ENCODE assay signal across 22 mouse cellular contexts in the genomic region with DNA sequence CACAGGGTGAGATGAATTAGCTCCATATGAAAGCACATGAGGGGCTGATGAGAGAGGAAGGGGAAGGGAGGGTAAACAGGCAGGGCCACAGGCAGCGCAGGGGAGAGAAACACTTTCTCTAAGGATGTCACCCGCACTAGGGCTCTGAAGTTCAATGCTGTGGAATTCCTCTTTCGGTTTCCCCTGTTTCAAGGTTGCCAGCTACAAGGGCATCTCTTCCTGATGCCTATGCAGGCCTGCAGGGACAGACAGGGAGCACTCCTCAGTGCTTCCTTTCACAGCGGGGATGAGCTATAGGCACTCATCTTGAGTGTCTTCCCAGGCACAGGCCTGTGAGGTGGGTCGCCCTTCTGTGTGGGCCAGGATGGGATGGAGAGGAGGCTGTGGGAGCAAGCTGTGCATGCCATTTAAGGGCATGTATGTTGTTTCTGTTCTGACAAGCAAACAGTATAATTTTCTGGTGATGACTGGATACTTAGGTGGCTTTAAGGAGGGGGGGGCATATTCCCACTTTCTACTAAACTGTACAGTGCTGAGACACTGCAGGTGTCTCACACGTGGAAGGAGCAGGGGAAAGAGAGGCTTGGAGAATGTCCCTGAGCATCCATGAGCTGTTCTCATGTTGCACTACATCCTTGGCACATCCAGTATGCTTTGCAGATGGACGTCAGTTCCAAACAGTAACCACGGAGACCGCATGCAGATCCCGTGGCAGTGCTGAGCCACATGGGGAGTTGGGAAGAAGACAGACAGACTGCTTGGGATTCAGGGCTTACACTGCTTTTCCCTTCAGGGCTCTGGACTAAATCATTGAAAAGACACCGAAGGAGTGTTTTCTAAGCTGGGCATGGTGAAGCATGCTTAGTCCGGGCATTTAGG. TPM values are rescaled to one million over a fixed set of nuclear protein-coding genes. Genes with fewer than 3 reads are reported as not detected.
DNase-seq lines count a peak whose midpoint lies in the region; TF ChIP-seq lines count a peak whose summit lies in the region.
"Had no signal": no experiment of that assay in that cellular context is flagged by ENCODE, and none has a peak within 500 bp of the region (broad histone marks: within the 10 kb centered on the region; RNA-seq: fewer than 3 reads in every experiment).

No protein-coding gene starts in this region.

- no peaks in the 10 kb centered on the region for H3K36me3 ChIP-seq in small intestine, adult 2 months (ENCODE audit: control insufficient read depth, insufficient read depth, low read length)
- H3K36me3 ChIP-seq: forebrain, embryonic 15.5 days; G1E; hindbrain, embryonic 10.5 days; limb, embryonic 10.5 days; liver, embryonic 13.5 days; lung, embryonic 15.5 days; midbrain, embryonic 10.5 days had no signal

- no peak overlapping the region for H3K4me3 ChIP-seq in small intestine, adult 2 months (ENCODE audit: low read depth, low read length)
- H3K4me3 ChIP-seq: erythroblast, embryonic 14.5 days; forebrain, embryonic 15.5 days; hindbrain, embryonic 10.5 days; limb, embryonic 10.5 days; liver, embryonic 13.5 days; lung, embryonic 15.5 days; midbrain, embryonic 10.5 days had no signal

- no peaks in the 10 kb centered on the region for H3K27me3 ChIP-seq in small intestine, adult 2 months (ENCODE audit: control insufficient read depth, insufficient read depth, low read length)
- H3K27me3 ChIP-seq: forebrain, embryonic 15.5 days; lung, embryonic 15.5 days had no signal

- peaks cover 17% of the 10 kb centered on the region for H3K4me1 ChIP-seq in small intestine, adult 2 months (ENCODE audit: control insufficient read depth, insufficient read depth, insufficient read length, low read length)
- H3K4me1 ChIP-seq: forebrain, embryonic 15.5 days; lung, embryonic 15.5 days had no signal

- 71% methylated on average over 12 of the region's 12 CpGs for WGBS in small intestine, adult 2 months

- peak; percentile 41 for DNase-seq in adrenal gland, postnatal 10 days
- DNase-seq in adrenal gland, postnatal 4 days (ENCODE audit: low spot score in 2 of 2), result no peak
- DNase-seq in layer of hippocampus, adult 18-20 months (ENCODE audit: low spot score in 2 of 2), result peak; percentile 44 to 74
- no peak for DNase-seq in layer of hippocampus, postnatal 25 days (ENCODE audit: extremely low spot score in 1 of 2, low spot score in 1 of 2)
- peak; percentile 16 for DNase-seq in urinary bladder, adult 2 months (ENCODE audit: low spot score)
- no peak for DNase-seq in urinary bladder, postnatal 4 days (ENCODE audit: low spot score in 2 of 2)
- DNase-seq in Muller cell, postnatal 12 days (ENCODE audit: inconsistent ontology term), result no peak
- DNase-seq: cerebellum, adult 2 months; kidney, adult 2 months; kidney, postnatal 14 days; liver, embryonic 13.5 days had no signal

- TF ChIP-seq CTCF in small intestine, adult 2 months (IDR thresholded peaks at IDR 0.05; ENCODE audit: extremely low read depth, insufficient read length, insufficient replicate concordance, low read depth, low read length), result no peak

- TF ChIP-seq POLR2A in small intestine, adult 2 months (IDR thresholded peaks at IDR 0.05; ENCODE audit: low read depth, low read length), result no peak

- H3K27ac ChIP-seq in small intestine, adult 2 months (ENCODE audit: insufficient read depth, low read depth, low read length), result peak overlapping the region; percentile 67
- H3K27ac ChIP-seq: forebrain, embryonic 15.5 days; hindbrain, embryonic 10.5 days; limb, embryonic 10.5 days; liver, embryonic 13.5 days; lung, embryonic 15.5 days; macrophage; midbrain, embryonic 10.5 days had no signal

RNA-seq across cellular contexts. Expression of a gene that starts 21.2 kb away (rescaled TPM):
- 10 to 100 TPM in 1 of 2 experiments, 1 to 10 TPM in 1; 6.7 to 10.3 TPM for total RNA-seq in adrenal gland, postnatal 10 days (2021)
- total RNA-seq in adrenal gland, postnatal 4 days (2021), result 10 to 100 TPM; 12.9 to 13.2 TPM
- total RNA-seq in layer of hippocampus, adult 18-20 months (2021), result 10 to 100 TPM; 22.5 to 24.6 TPM
- total RNA-seq in layer of hippocampus, postnatal 25 days (2021), result 10 to 100 TPM; 23.1 to 24.8 TPM
- 5.8 and 6.5 TPM in 2 replicates for polyA plus RNA-seq in urinary bladder, adult 2 months (2012; rRNA removed)
- polyA plus RNA-seq in small intestine, adult 2 months (2012; rRNA removed), result 0.61 and 0.72 TPM in 2 replicates

RNA-seq across cellular contexts. Expression of a gene that starts 42.5 kb away (rescaled TPM):
- 100 to 1,000 TPM; 156 to 176 TPM for total RNA-seq in adrenal gland, postnatal 10 days (2021)
- 100 to 1,000 TPM; 135 to 149 TPM for total RNA-seq in adrenal gland, postnatal 4 days (2021)
- 10 to 100 TPM; 70.4 to 82.8 TPM for total RNA-seq in layer of hippocampus, adult 18-20 months (2021)
- total RNA-seq in layer of hippocampus, postnatal 25 days (2021), result 10 to 100 TPM; 71.5 to 78.9 TPM
- polyA plus RNA-seq in urinary bladder, adult 2 months (2012; rRNA removed), result 77.5 and 105 TPM in 2 replicates
- polyA plus RNA-seq in small intestine, adult 2 months (2012; rRNA removed), result 33.9 and 87.1 TPM in 2 replicates

RNA-seq across cellular contexts. Expression of a gene that starts 42.9 kb away (rescaled TPM):
- total RNA-seq in adrenal gland, postnatal 10 days (2021), result 10 to 100 TPM; 13.8 to 18.9 TPM
- total RNA-seq in adrenal gland, postnatal 4 days (2021), result 10 to 100 TPM in 1 of 2 experiments, 1 to 10 TPM in 1; 7.0 to 10.2 TPM
- total RNA-seq in layer of hippocampus, adult 18-20 months (2021), result 1 to 10 TPM; 3.7 to 4.3 TPM
- 1 to 10 TPM; 3.1 to 3.4 TPM for total RNA-seq in layer of hippocampus, postnatal 25 days (2021)
- polyA plus RNA-seq in urinary bladder, adult 2 months (2012; rRNA removed), result 4.3 and 5.1 TPM in 2 replicates
- 0.38 and 0.79 TPM in 2 replicates for polyA plus RNA-seq in small intestine, adult 2 months (2012; rRNA removed)
- total RNA-seq: common myeloid progenitor, adult 5-6 weeks; monocyte, adult 5-6 weeks had no signal
- polyA plus RNA-seq: erythroblast, embryonic 14.5 days had no signal

RNA-seq across cellular contexts. Expression of a gene that starts 54.9 kb away (rescaled TPM):
- 10 to 100 TPM; 34.3 to 43.8 TPM for total RNA-seq in adrenal gland, postnatal 10 days (2021)
- total RNA-seq in adrenal gland, postnatal 4 days (2021), result 10 to 100 TPM; 36.2 to 37.8 TPM
- total RNA-seq in layer of hippocampus, adult 18-20 months (2021), result 100 to 1,000 TPM; 330 to 389 TPM
- total RNA-seq in layer of hippocampus, postnatal 25 days (2021), result 100 to 1,000 TPM; 326 to 389 TPM
- 16.6 and 25.4 TPM in 2 replicates for polyA plus RNA-seq in urinary bladder, adult 2 months (2012; rRNA removed)
- 27.7 and 66.7 TPM in 2 replicates for polyA plus RNA-seq in small intestine, adult 2 months (2012; rRNA removed)

Comparison
In these comparisons a context has a peak if more than half of its experiments do, and no peak if none do; other contexts are left out.
1. DNase-seq: peak in adrenal gland, postnatal 10 days (single experiment), layer of hippocampus, adult 18-20 months (2 of 2) and urinary bladder, adult 2 months (single experiment); none in adrenal gland, postnatal 4 days (0 of 2), layer of hippocampus, postnatal 25 days (0 of 2), urinary bladder, postnatal 4 days (0 of 2) and Muller cell, postnatal 12 days (single experiment).